Mouse (Mus musculus) MEL-GATA-1-ER (cell line): ENCODE data around the gene Arf3.
"Not testable (repeated sequence)": the region's sequence is repeated elsewhere in the genome, so short reads cannot be mapped to it uniquely, and the experiment has no call there.

Experiments used
- DNase-seq: peaks from one replicate; pipeline ENCODE4 v3.0.0-alpha.2; 2012; ENCODE audit warnings: low read depth; ENCODE audit errors: extremely low read depth

Gene Arf3

GRCm38 (mm10) chr15:98762670-98763529 is at the start of gene Arf3:
Gene Arf3 (minus strand): TSS chr15:98763214.
- DNase-seq: peak; percentile 89

DNA sequence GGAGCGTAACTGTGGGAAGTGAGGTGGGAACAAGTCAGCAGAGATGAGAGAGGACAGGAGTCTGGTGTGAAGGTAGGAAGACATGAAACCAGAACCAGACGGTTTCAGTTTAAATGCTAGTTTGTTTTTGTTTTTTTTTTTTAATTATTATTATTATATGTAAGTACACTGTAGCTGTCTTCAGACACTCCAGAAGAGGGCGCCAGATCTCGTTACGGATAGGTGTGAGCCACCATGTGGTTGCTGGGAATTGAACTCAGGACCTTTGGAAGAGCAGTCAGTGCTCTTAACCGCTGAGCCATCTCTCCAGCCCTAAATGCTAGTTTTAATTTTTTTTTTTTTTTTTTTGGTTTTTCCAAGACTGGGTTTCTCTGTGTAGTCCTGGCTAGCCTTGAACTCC is 47.2 kb upstream of the Arf3 start:
- DNase-seq: not testable (repeated sequence)

GRCm38 (mm10) chr15:98809390-98809789 is 46.4 kb upstream of the Arf3 start, which contains the start of gene Ddn:
Gene Ddn (minus strand): TSS chr15:98809490.
- DNase-seq: no peak

DNA sequence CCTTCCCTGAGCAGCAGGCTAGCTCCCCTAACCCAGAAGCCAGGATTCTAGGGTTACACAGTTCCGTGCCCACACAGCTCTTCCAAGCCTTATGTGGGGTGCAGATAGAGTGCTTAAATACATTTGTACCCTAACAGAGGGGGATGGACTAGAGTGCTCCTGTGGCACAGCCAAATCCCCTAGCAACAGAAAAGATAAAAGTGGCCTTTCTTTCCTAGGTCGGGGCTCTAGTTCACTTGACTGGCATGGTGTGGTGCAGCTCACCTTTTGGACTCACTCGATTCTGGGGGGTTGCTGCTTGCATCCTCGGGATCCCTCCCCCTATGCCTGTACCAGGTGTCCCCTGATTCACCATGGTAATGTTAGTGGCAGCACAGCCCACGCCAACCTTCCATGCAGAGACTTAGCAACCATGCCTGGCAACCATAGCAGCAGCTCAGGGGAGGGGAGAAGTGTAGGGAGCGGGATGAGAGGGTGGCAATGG is 45.7 kb upstream of the Arf3 start:
- no peak for DNase-seq

- DNase-seq: no peak
Observed at GRCm38 (mm10) chr15:98807895-98808650, 45.1 kb upstream of the Arf3 start.

DNA sequence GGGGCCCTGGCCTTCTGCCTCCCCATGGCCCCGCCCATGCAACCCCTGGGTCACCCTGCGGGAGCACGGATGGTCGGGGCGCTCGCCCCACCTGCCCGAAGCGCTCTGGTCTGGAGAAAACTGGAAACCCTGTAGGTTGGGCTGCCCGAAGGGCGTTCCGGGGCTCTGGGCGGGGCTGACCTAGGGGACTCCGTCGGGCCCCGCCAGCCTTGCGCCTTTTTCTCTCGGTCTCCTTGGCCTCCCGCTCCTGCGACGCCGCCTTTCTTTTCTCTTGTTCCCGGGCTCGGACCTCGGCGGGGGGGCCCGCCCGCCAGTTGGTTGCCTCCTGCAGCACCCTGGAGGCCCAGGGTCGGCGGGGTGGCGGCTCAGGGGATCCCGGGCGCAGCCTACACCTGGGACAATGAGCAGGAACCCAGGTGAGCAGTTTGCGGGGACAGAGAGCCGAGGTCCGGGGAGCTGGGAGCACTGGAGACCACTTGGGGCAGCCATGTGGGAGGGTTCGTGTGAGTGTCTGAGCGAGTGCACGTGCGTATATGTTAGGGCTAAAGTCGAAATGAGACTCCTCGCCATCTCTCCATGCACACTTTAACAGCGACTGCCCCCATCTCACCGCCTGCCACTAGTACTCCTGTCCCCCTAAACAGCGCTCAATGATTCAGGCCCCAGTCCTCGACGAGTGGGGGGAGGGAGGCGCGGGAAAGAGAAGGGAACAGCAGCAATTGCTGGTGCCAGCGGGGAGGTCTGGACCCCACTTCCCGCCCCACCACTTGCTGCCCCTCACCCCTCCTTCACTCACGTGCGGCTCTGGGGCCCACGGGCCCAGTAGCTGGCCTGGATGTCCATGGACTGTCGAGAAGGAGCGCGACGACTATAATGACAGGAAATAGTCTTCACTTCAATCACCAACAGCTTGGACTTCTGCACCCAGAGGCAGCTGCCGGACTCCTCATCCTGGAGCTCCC is 44.1 kb upstream of the Arf3 start:
- no peak for DNase-seq

- DNase-seq: no peak
Observed at GRCm38 (mm10) chr15:98806071-98806808, 43.2 kb upstream of the Arf3 start.

- no peak for DNase-seq
Observed at GRCm38 (mm10) chr15:98805324-98806040, 42.5 kb upstream of the Arf3 start.

DNA sequence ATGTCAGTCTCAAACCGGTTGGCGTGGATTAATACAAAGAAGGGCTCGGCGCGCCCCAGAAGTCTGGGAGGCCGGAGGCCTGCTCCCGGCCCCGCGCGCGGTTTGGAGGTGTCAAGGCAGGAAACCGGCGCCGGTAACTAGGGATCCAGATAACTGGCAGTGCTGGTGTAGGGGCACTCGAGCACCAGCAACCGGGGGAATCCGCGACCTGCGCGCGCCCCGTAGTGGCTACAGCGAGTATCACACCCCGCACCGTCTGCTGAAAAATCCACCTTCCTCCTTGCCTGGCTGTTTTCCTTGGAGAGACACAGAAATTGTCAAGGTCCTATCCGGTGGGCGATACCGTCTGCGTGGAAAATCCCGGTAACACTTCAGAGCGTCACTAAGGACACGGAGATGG is 41.0 kb upstream of the Arf3 start:
- peak; percentile 60 for DNase-seq

- DNase-seq: no peak
Observed at GRCm38 (mm10) chr15:98802926-98803325, 39.9 kb upstream of the Arf3 start.

DNA sequence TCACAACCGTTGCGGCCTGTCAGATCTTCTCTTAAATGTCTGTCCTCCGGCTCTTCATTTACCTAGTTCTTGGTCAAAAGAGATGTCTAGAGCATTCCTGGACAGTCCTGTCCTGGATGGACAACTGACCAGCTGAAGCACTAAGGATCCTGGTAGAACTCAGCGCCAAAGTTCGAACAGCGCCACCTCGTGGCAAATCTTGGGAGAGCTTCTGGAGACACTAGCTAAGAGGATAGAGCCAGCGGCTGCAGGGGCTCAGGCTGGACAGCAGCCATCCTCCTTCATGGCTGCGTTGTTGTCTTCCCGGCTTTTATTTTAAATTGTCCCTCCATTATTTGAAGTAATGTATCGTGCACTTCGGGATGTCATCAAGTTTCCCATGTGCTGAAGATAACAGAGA is 36.4 kb upstream of the Arf3 start:
- peak; percentile 46 for DNase-seq

- no peak for DNase-seq
Observed at GRCm38 (mm10) chr15:98798903-98799302, 35.9 kb upstream of the Arf3 start.

DNA sequence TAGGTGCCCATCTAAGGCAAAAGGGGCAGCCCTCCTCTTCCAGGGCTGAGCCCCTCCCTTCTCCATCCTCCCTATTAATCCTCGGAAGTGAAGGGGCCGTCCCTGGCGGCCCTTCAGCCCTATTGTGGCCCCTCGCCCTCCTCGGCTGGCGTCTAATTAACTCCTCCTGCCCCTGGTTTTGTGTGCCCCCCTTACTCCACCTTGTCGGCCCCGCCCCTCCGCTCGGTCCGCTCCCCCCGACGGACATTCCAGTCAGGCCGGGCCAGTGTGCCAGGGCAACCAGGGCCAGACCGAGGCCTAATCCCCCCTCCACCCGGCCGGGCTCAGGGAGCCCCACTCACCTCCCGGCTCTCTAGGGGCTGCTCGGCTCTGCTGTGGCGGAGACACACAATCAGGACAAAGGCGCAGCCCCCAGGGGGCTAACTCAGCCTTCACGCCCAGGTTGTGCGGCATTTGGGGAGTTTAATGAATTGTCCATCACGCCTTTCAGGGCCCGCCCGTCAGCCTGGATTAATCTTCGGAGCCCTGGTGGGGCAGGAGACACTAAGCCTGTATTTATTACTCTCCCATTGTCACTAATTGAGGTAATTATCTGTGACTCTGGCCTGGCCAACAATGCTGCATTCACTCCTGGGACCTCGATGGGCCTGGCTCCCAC is 35.0 kb upstream of the Arf3 start:
- DNase-seq: no peak

DNA sequence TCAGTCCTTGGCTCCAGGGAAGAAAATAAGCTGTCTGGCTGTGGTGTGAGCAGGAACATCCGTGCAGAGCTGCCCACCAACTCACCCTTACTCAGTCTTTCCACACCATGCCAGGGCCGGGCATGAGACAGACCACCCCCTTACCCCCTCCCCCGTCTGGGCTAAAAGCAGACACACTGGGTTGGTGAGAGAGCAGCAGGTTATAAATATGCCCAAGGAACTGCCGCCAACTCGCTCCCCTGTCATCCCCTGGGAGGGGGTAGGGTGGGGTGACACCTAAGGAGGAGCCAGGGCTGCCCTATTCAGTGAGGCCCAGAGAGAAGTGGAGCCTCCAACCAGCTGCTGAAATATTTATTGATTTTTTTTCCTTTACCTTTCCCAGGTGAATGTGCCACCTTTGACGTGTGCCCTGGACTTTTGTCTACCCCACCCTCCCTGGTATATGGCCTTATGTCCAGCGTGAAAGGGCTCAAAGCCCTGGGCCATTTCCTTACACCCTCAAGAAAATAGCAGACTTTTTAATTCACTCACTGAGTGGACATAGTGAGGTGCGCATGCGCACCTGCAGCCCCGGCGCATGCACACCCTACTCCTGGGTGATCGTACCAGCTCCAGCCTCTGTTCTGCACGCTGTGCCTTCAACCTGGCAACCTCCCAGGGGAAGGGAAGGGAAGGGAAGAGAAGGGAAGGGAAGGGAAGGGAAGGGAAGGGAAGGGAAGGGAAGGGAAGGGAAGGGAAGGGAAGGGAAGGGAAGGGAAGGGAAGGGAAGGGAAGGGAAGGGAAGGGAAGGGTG is 34.0 kb upstream of the Arf3 start:
- DNase-seq: no peak

DNA sequence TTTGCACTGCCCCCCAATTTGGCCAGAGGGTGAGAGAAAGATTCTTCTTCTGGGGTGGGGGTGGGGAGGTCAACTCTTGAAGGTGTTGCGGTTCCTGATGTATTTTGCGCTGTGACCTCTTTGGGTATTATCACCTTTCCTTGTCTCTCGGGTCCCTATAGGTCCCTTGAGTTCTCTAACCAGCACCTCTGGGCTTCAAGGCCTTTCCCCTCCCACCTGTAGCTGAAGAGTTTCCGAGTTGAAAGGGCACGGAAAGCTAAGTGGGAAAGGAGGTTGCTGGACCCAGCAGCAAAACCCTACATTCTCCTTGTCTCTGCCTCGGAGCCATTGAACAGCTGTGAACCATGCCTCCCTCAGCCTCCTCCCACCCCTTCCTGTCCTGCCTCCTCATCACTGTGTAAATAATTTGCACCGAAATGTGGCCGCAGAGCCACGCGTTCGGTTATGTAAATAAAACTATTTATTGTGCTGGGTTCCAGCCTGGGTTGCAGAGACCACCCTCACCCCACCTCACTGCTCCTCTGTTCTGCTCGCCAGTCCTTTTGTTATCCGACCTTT is 30.2 kb upstream of the Arf3 start:
- no peak for DNase-seq

- no peak for DNase-seq
Observed at GRCm38 (mm10) chr15:98792233-98793020, 29.4 kb upstream of the Arf3 start.

GRCm38 (mm10) chr15:98791771-98792170 is 28.8 kb upstream of the Arf3 start:
- no peak for DNase-seq
